Mouse (Mus musculus) bone marrow macrophage, adult 2 months (primary cell): ENCODE measurements around the gene Vti1a.

ENCODE experiments used
- CTCF ChIP-seq: IDR thresholded peaks from 2 replicates; pipeline ENCODE4 v1.5.1; 2012; ENCODE audit warnings: low read depth, mild to moderate bottlenecking, low read length, moderate library complexity
- POLR2A ChIP-seq: IDR thresholded peaks from 2 replicates; pipeline ENCODE4 v1.6.1; 2012; ENCODE audit warnings: mild to moderate bottlenecking, low read depth, low read length, borderline replicate concordance

GRCm38 (mm10) chr19:55565523-55566369, 249.7 kb downstream of the Vti1a start:
- TF ChIP-seq CTCF: no peak
- TF ChIP-seq POLR2A: no peak
